Mouse (Mus musculus) thymus, postnatal 0 days (tissue): Measurements from ENCODE around the gene Kansl3. TPM values are rescaled to one million over a fixed set of nuclear protein-coding genes. Genes with fewer than 3 reads are reported as not detected.

ENCODE experiments used
- DNase-seq: peaks from one replicate; pipeline ENCODE4 v3.0.0-alpha.2; 2015; ENCODE audit warnings: low spot score
- microRNA-seq: library from miRNA; unstranded; fragments of <30 nt; microRNA quantifications from one replicate; pipeline ENCODE4, GENCODE M21; 2016; ENCODE audit warnings: borderline number of aligned reads
- polyA plus RNA-seq: library from polyadenylated mRNA; unstranded; fragments of >200 nt; fragmentation: Nextera tagmentation; extraction: Ambion mirVana; gene quantifications from 2 replicates; pipeline ENCODE4 v1.2.1, GENCODE M21; 2015

Kansl3 gene
- polyA plus RNA-seq, 1 experiment from 2014 or later, result 29.4 TPM

GRCm38 (mm10) chr1:36293470-36293869, 75.5 kb downstream of the Kansl3 start:
- peak; percentile 75 for DNase-seq

Small RNA genes within 50 kb of the gene (microRNA-seq; reads per million reads assigned to microRNA genes)
- not detected for gene Mir6898

Other genes starting within 250 kb of the Kansl3 start
- gene Uggt1, start 124.5 kb downstream of the Kansl3 start, polyA plus RNA-seq, result 43.9 and 46.5 TPM in 2 replicates
- gene Neurl3, start 94.5 kb downstream of the Kansl3 start, polyA plus RNA-seq, result 3.8 and 4.4 TPM in 2 replicates
- gene Arid5a, start 61.4 kb downstream of the Kansl3 start, polyA plus RNA-seq, result 34.9 and 35.4 TPM in 2 replicates
- gene Fer1l5, start 3.1 kb upstream of the Kansl3 start, polyA plus RNA-seq, result 0.49 and 0.61 TPM in 2 replicates
- gene Lman2l, start 76.1 kb upstream of the Kansl3 start, polyA plus RNA-seq, result 51.3 and 52.1 TPM in 2 replicates
- gene Cnnm4, start 102.4 kb upstream of the Kansl3 start, polyA plus RNA-seq, result 12.3 and 13.7 TPM in 2 replicates
- 3.3 and 3.8 TPM in 2 replicates for gene Cnnm3, start 142.7 kb upstream of the Kansl3 start, polyA plus RNA-seq
- 10.0 and 12.0 TPM in 2 replicates for gene Ankrd23, start 167.7 kb upstream of the Kansl3 start, polyA plus RNA-seq
- 0.26 and 0.60 TPM in 2 replicates for gene Gm42417, start 170.2 kb upstream of the Kansl3 start, polyA plus RNA-seq
- gene Ankrd39, start 178.3 kb upstream of the Kansl3 start, polyA plus RNA-seq, result 20.0 and 22.7 TPM in 2 replicates
- 5.5 and 6.0 TPM in 2 replicates for gene Sema4c, start 189.2 kb upstream of the Kansl3 start, polyA plus RNA-seq